Mouse (Mus musculus) lung, postnatal 0 days (tissue): ENCODE measurements around the gene Phf1. TPM values are rescaled to one million over a fixed set of nuclear protein-coding genes. Genes with fewer than 3 reads are reported as not detected.

Experiments
- ATAC-seq: fragments of 200-750 bp; cut with Nextera tagmentation; 2 replicates; pipeline ENCODE4 v1.8.0; 2017; ENCODE audit warnings: moderate library complexity
- DNase-seq: peaks from one replicate; pipeline ENCODE4 v3.0.0-alpha.2; 2016; ENCODE audit warnings: low spot score
- H3K27ac ChIP-seq: fragments of 300-500 bp; sonication (generic); 2 replicates; pipeline ENCODE4 v1.5.1; 2014; ENCODE audit warnings: antibody characterized with exemption, mild to moderate bottlenecking, low read length, mixed read lengths
- H3K27me3 ChIP-seq: fragments of 300-500 bp; sonication (generic); replicated peaks from 2 replicates; pipeline ENCODE4 v1.6.1; 2014; ENCODE audit warnings: low read length, mixed read lengths; ENCODE audit not compliant: insufficient read depth
- H3K36me3 ChIP-seq: fragments of 300-500 bp; sonication (generic); 2 replicates; pipeline ENCODE4 v1.6.1; 2014; ENCODE audit warnings: low read length, mixed read lengths; ENCODE audit not compliant: insufficient read depth
- H3K4me1 ChIP-seq: fragments of 300-500 bp; sonication (generic); 2 replicates; pipeline ENCODE4 v1.6.1; 2014; ENCODE audit warnings: antibody characterized with exemption, low read depth, low read length, mixed read lengths; ENCODE audit not compliant: insufficient read depth
- H3K4me2 ChIP-seq: fragments of 300-500 bp; sonication (generic); replicated peaks from 2 replicates; pipeline ENCODE4 v1.6.1; 2014; ENCODE audit warnings: low read depth, mild to moderate bottlenecking, low read length, moderate library complexity, mixed read lengths
- H3K4me3 ChIP-seq: fragments of 300-500 bp; sonication (generic); 2 replicates; pipeline ENCODE4 v1.5.1; 2014; ENCODE audit warnings: low read depth, low read length
- H3K9ac ChIP-seq: fragments of 300-500 bp; sonication (generic); replicated peaks from 2 replicates; pipeline ENCODE4 v1.6.1; 2014; ENCODE audit warnings: low read depth, mild to moderate bottlenecking
- H3K9me3 ChIP-seq: fragments of 300-500 bp; sonication (generic); 2 replicates; pipeline ENCODE4 v1.6.1; 2016; ENCODE audit warnings: low read length, mixed read lengths
- CTCF ChIP-seq: IDR thresholded peaks from 2 replicates; pipeline ENCODE4 v1.5.1; 2016; ENCODE audit warnings: antibody characterized with exemption, mild to moderate bottlenecking
- EP300 ChIP-seq: IDR thresholded peaks from 2 replicates; pipeline ENCODE4 v1.6.1; 2016; ENCODE audit warnings: antibody characterized with exemption, mild to moderate bottlenecking, control low read depth
- WGBS: fragments of 180-500 bp; shearing (Covaris S2); extraction: QIAGEN DNeasy Blood & Tissue Kit; methylation state at CpG from one replicate; pipeline ENCODE4 v1.1.7; 2014; 5-methylcytosine and 5-hydroxymethylcytosine counted together
- polyA plus RNA-seq: library from polyadenylated mRNA; unstranded; fragments of >200 nt; fragmentation: Nextera tagmentation; extraction: Ambion mirVana; gene quantifications from 2 replicates; pipeline ENCODE4 v1.2.1, GENCODE M21; 2015

Phf1 gene
- polyA plus RNA-seq, 1 experiment from 2014 or later: 15.2 TPM

- H3K4me3 ChIP-seq: no peak overlapping the region
- TF ChIP-seq EP300: no peak
- TF ChIP-seq CTCF: no peak
- 0 out of 2 replicates have a peak, but pooled peaks cover 4% of the 10 kb centered on the region for H3K36me3 ChIP-seq
- no peak overlapping the region for H3K27ac ChIP-seq
- H3K9ac ChIP-seq: no peak overlapping the region
- H3K4me1 ChIP-seq: peaks cover 15% of the 10 kb centered on the region; the same call in 1 of the 2 replicates
- WGBS: 52% methylated on average over 9 of the region's 16 CpGs
- H3K9me3 ChIP-seq: no peaks in the 10 kb centered on the region
- ATAC-seq (no peak), DNase-seq (no peak)
- H3K27me3 ChIP-seq: no peaks in the 10 kb centered on the region
- H3K4me2 ChIP-seq: no peak overlapping the region
These were observed 20.9 kb downstream of the Phf1 start for GRCm38 (mm10) chr17:26953726-26954125.

- ATAC-seq (no peak), DNase-seq (no peak)
- H3K36me3 ChIP-seq: 0 out of 2 replicates have a peak, but pooled peaks cover 4% of the 10 kb centered on the region
- TF ChIP-seq CTCF: no peak
- no peak for TF ChIP-seq EP300
- WGBS: 68% methylated on average over 5 of the region's 5 CpGs
- H3K27ac ChIP-seq: no peak overlapping the region
- H3K27me3 ChIP-seq: no peaks in the 10 kb centered on the region
- no peaks in the 10 kb centered on the region for H3K9me3 ChIP-seq
- H3K4me1 ChIP-seq: peaks cover 7% of the 10 kb centered on the region; the same call in 1 of the 2 replicates
- H3K4me3 ChIP-seq: no peak overlapping the region
- H3K4me2 ChIP-seq: no peak overlapping the region
- no peak overlapping the region for H3K9ac ChIP-seq
These were observed 23.5 kb downstream of the Phf1 start for GRCm38 (mm10) chr17:26956309-26956708.

- ATAC-seq (no peak), DNase-seq (no peak)
- no peak overlapping the region for H3K27ac ChIP-seq
- no peak overlapping the region for H3K4me2 ChIP-seq
- H3K4me1 ChIP-seq: peaks cover 5% of the 10 kb centered on the region; the same call in 1 of the 2 replicates
- H3K9me3 ChIP-seq: no peaks in the 10 kb centered on the region
- no peak overlapping the region for H3K4me3 ChIP-seq
- TF ChIP-seq EP300: no peak
- TF ChIP-seq CTCF: no peak
- no peak overlapping the region for H3K9ac ChIP-seq
- H3K27me3 ChIP-seq: no peaks in the 10 kb centered on the region
- 81% methylated on average over 18 of the region's 18 CpGs for WGBS
- H3K36me3 ChIP-seq: 0 out of 2 replicates have a peak, but pooled peaks cover 4% of the 10 kb centered on the region
These were observed 24.0 kb downstream of the Phf1 start for GRCm38 (mm10) chr17:26956895-26957294.

- WGBS: 90% methylated on average over 5 of the region's 5 CpGs
- Histone ChIP-seq H3K27me3 (no peaks in the 10 kb centered on the region), H3K36me3 (0 out of 2 replicates have a peak, but pooled peaks cover 4% of the 10 kb centered on the region), H3K4me3 (no peak overlapping the region), H3K9ac (no peak overlapping the region), H3K9me3 (no peaks in the 10 kb centered on the region), H3K4me2 (no peak overlapping the region), H3K4me1 (no peaks in the 10 kb centered on the region), H3K27ac (no peak overlapping the region)
- ATAC-seq (no peak), DNase-seq (no peak)
- TF ChIP-seq EP300 (no peak), CTCF (no peak)
These were observed 25.0 kb downstream of the Phf1 start for GRCm38 (mm10) chr17:26957872-26958271.

- ATAC-seq (no peak), DNase-seq (no peak)
- H3K4me2 ChIP-seq: no peak overlapping the region
- no peak overlapping the region for H3K27ac ChIP-seq
- H3K4me3 ChIP-seq: no peak overlapping the region
- 0 out of 2 replicates have a peak, but pooled peaks cover 4% of the 10 kb centered on the region for H3K36me3 ChIP-seq
- H3K9me3 ChIP-seq: no peaks in the 10 kb centered on the region
- WGBS: 57% methylated on average over 4 of the region's 5 CpGs
- TF ChIP-seq CTCF: no peak
- TF ChIP-seq EP300: no peak
- no peaks in the 10 kb centered on the region for H3K4me1 ChIP-seq
- H3K27me3 ChIP-seq: no peaks in the 10 kb centered on the region
- no peak overlapping the region for H3K9ac ChIP-seq
These were observed 26.0 kb downstream of the Phf1 start for GRCm38 (mm10) chr17:26958880-26959279.

- Histone ChIP-seq H3K4me3 (no peak overlapping the region), H3K4me1 (no peaks in the 10 kb centered on the region), H3K27ac (no peak overlapping the region), H3K27me3 (no peaks in the 10 kb centered on the region), H3K9ac (no peak overlapping the region), H3K4me2 (no peak overlapping the region), H3K9me3 (no peaks in the 10 kb centered on the region), H3K36me3 (0 out of 2 replicates have a peak, but pooled peaks cover 4% of the 10 kb centered on the region)
- no peak for DNase-seq
- 90% methylated on average over 4 of the region's 4 CpGs for WGBS
- TF ChIP-seq EP300 (no peak), CTCF (no peak)
- ATAC-seq: no peak
These were observed 27.0 kb downstream of the Phf1 start for GRCm38 (mm10) chr17:26959815-26960214.
